Mouse (Mus musculus) ES-E14 (cell line): Measurements from ENCODE around the gene Armc7.

Experiments used
- HCFC1 ChIP-seq: IDR thresholded peaks from 2 replicates; pipeline ENCODE4 v1.6.1; 2012; ENCODE audit warnings: low read length, inconsistent platforms, borderline replicate concordance; ENCODE audit not compliant: insufficient read depth
- ZNF384 ChIP-seq: IDR thresholded peaks from 2 replicates; pipeline ENCODE4 v1.6.1; 2012; ENCODE audit warnings: low read depth, low read length, inconsistent platforms

DNA sequence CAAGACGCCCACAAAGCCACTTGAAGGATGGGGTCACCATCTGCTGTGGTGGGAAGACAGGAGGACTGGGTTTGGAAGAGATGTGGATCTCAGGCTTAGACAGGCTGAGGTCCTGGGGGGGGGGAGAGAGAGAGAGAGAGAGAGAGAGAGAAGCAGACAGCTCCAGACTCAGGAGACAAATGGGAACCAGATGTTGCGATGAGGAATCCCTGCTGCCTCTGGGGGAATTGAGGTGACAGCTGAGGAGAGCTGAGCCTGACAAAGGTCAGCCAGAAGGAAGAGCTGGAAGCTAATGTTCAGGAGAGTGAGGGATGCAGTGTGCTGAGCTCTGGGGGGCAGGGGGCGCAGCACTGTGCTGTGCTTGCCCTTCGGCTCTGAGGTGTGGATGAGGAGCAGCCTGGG, 8.2 kb upstream of the Armc7 start:
- TF ChIP-seq ZNF384 (no peak), HCFC1 (no peak)
